Mouse (Mus musculus): ENCODE results near the gene Prim2.

DNA sequence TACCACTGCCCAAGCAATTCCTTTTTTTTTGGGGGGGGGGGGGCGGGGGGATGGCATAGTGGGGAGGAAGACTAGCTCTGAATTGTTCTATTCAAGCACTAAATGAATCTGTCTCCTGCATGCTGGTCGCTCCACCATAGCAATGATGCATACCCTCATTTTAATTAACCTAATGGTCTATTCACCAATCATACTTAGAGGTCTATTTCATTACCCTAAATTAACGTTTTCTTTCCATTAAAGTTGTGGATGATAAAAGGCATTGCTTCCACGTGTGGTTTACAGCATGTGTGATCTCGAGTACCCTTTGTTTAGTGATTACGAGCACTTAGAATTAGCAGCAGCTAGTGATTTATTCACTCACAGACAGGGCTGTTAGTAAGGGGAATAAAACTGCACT lies 81.0 kb downstream of the Prim2 start:
- no peak for TF ChIP-seq GATA1 (IDR thresholded peaks at IDR 0.05; ENCODE audit: low read length)
- TF ChIP-seq TAL1 (IDR thresholded peaks at IDR 0.05; ENCODE audit: low read length), result no peak
